Mouse (Mus musculus) urinary bladder, postnatal 25 days (tissue): ENCODE measurements at regions not wholly inside any gene's neighbourhood (a gene's known extent, or its start where the extent isn't known, plus 50 kb on each side); places are given as distances from the start of the nearest gene placed in this dataset.
A peak's percentile ranks its signal among the peaks of the same experiment; 100 is the strongest.

Experiments
- DNase-seq: peaks from one replicate; pipeline ENCODE4 v3.0.0; 2022; ENCODE audit warnings: low spot score

- no peak for DNase-seq
These were observed 296.0 kb upstream of the Dusp10 start for GRCm38 (mm10) chr1:183717060-183717459.

- no peak for DNase-seq
These were observed 264.0 kb upstream of the Dusp10 start for GRCm38 (mm10) chr1:183749126-183749525.

GRCm38 (mm10) chr1:183754500-183754899 is 258.6 kb upstream of the Dusp10 start:
- no peak for DNase-seq

- DNase-seq = no peak
These were observed 256.4 kb upstream of the Dusp10 start for GRCm38 (mm10) chr1:183756716-183757115.

GRCm38 (mm10) chr1:183763864-183764726 is 249.0 kb upstream of the Dusp10 start:
- DNase-seq = peak; percentile 16

GRCm38 (mm10) chr1:183772844-183773243 is 240.3 kb upstream of the Dusp10 start:
- DNase-seq = no peak

- no peak for DNase-seq
These were observed 232.9 kb upstream of the Dusp10 start for GRCm38 (mm10) chr1:183780180-183780579.

- no peak for DNase-seq
These were observed 232.3 kb upstream of the Dusp10 start for GRCm38 (mm10) chr1:183780779-183781178.

GRCm38 (mm10) chr1:183783440-183784130 is 229.5 kb upstream of the Dusp10 start:
- DNase-seq = no peak

GRCm38 (mm10) chr1:183792230-183792813 is 220.8 kb upstream of the Dusp10 start:
- no peak for DNase-seq

- no peak for DNase-seq
These were observed 219.8 kb upstream of the Dusp10 start for GRCm38 (mm10) chr1:183793324-183793723.

- no peak for DNase-seq
These were observed 219.1 kb upstream of the Dusp10 start for GRCm38 (mm10) chr1:183793913-183794445.

- DNase-seq = no peak
These were observed 210.8 kb upstream of the Dusp10 start for GRCm38 (mm10) chr1:183802351-183802750.

GRCm38 (mm10) chr1:183803357-183803756 is 209.7 kb upstream of the Dusp10 start:
- DNase-seq = no peak

- DNase-seq = no peak
These were observed 209.3 kb upstream of the Dusp10 start for GRCm38 (mm10) chr1:183803826-183804225.

GRCm38 (mm10) chr1:183804295-183804694 is 208.8 kb upstream of the Dusp10 start:
- no peak for DNase-seq

- no peak for DNase-seq
These were observed 206.0 kb upstream of the Dusp10 start for GRCm38 (mm10) chr1:183806864-183807730.

- DNase-seq = no peak
These were observed 204.9 kb upstream of the Dusp10 start for GRCm38 (mm10) chr1:183808168-183808567.

- DNase-seq = no peak
These were observed 192.5 kb upstream of the Dusp10 start for GRCm38 (mm10) chr1:183820555-183820954.

- no peak for DNase-seq
These were observed 186.8 kb upstream of the Dusp10 start for GRCm38 (mm10) chr1:183826300-183826699.

GRCm38 (mm10) chr1:183845135-183845534 is 168.0 kb upstream of the Dusp10 start:
- no peak for DNase-seq
